Mouse (Mus musculus) heart, postnatal 14 days (tissue): ENCODE measurements around the gene Gm42957. TPM values are rescaled to one million over a fixed set of nuclear protein-coding genes. Genes with fewer than 3 reads are reported as not detected.

Source experiments
- DNase-seq, 2 experiments: peaks; one replicate each; pipeline ENCODE4 v3.0.0; 2021 to 2022
- intact Hi-C: fragments of 180-260 bp; cut with DNase I; formaldehyde crosslinking; loops from one replicate; pipeline ENCODE4 v1.15.1; 2025
- total RNA-seq, 2 experiments: library from RNA; stranded (reverse); gene quantifications; 2 replicates each; pipeline ENCODE4 v1.2.3; 2021

Gene Gm42957
- total RNA-seq, 2 experiments from 2014 or later, result 0.17 TPM; not detected in 1

GRCm38 (mm10) chr3:96698993-96699690, 63.9 kb downstream of the Gm42957 start:
- intact Hi-C loops, result no loop called here
- DNase-seq, result no peak

- DNase-seq, result peak; percentile 33 to 54
- intact Hi-C loops, result no loop called here
These were observed 65.1 kb downstream of the Gm42957 start for GRCm38 (mm10) chr3:96700376-96700775.

- no peak for DNase-seq
- intact Hi-C loops, result no loop called here
These were observed 65.7 kb downstream of the Gm42957 start for GRCm38 (mm10) chr3:96701003-96701402.

Other genes with a start within 250 kb of the Gm42957 start
- gene BC107364, start 183.2 kb upstream of the Gm42957 start, total RNA-seq, result not detected
- gene Hfe2, start 110.3 kb upstream of the Gm42957 start, total RNA-seq, result 100 to 1,000 TPM; 219 to 221 TPM
- 100 to 1,000 TPM; 512 to 552 TPM for gene Txnip, start 77.5 kb upstream of the Gm42957 start, total RNA-seq
- gene Gm16253, start 58.5 kb upstream of the Gm42957 start, total RNA-seq, result 1 to 10 TPM; 3.7 to 4.5 TPM
- 10 to 100 TPM; 21.8 to 25.3 TPM for gene Polr3gl, start 41.3 kb upstream of the Gm42957 start, total RNA-seq
- 1 to 10 TPM; 1.3 to 1.8 TPM for gene Ankrd34a, start 38.8 kb upstream of the Gm42957 start, total RNA-seq
- gene Lix1l, start 34.3 kb upstream of the Gm42957 start, total RNA-seq, result 10 to 100 TPM; 28.3 to 28.6 TPM
- gene Rbm8a, start 5.5 kb upstream of the Gm42957 start, total RNA-seq, result 10 to 100 TPM; 37.9 to 40.5 TPM
- gene Pex11b, start 98 bp upstream of the Gm42957 start, total RNA-seq, result 10 to 100 TPM; 30.5 to 30.7 TPM
- gene Itga10, start 10.1 kb downstream of the Gm42957 start, total RNA-seq, result 1 to 10 TPM in 1 of 2 experiments, under 1 TPM in 1; 0.85 to 1.2 TPM
- gene Ankrd35, start 34.7 kb downstream of the Gm42957 start, total RNA-seq, result under 1 TPM; 0.84 to 0.93 TPM
- gene Pias3, start 60.9 kb downstream of the Gm42957 start, total RNA-seq, result 10 to 100 TPM; 18.1 to 22.1 TPM
- gene Nudt17, start 73.1 kb downstream of the Gm42957 start, total RNA-seq, result 1 to 10 TPM; 2.1 to 2.2 TPM
- 10 to 100 TPM; 21.8 to 24.3 TPM for gene Polr3c, start 92.2 kb downstream of the Gm42957 start, total RNA-seq
- gene Rnf115, start 92.2 kb downstream of the Gm42957 start, total RNA-seq, result 10 to 100 TPM; 20.7 to 23.2 TPM
- gene Pdzk1, start 193.8 kb downstream of the Gm42957 start, total RNA-seq, result under 1 TPM in 1 of 2 experiments, not detected in 1; 0.12 TPM
- not detected for gene Cd160, start 193.9 kb downstream of the Gm42957 start, total RNA-seq